Mouse (Mus musculus) cerebellum, postnatal 36 days (tissue): ENCODE measurements around the gene Uhrf1.
"Not testable (repeated sequence)": the region's sequence is repeated elsewhere in the genome, so short reads cannot be mapped to it uniquely, and the experiment has no call there.

ENCODE experiments used
- DNase-seq, 2 experiments: peaks; one replicate each; pipeline ENCODE4 v3.0.0; 2021 to 2022; ENCODE audit warnings: mixed read lengths in 2 of 2

Uhrf1 gene

DNA sequence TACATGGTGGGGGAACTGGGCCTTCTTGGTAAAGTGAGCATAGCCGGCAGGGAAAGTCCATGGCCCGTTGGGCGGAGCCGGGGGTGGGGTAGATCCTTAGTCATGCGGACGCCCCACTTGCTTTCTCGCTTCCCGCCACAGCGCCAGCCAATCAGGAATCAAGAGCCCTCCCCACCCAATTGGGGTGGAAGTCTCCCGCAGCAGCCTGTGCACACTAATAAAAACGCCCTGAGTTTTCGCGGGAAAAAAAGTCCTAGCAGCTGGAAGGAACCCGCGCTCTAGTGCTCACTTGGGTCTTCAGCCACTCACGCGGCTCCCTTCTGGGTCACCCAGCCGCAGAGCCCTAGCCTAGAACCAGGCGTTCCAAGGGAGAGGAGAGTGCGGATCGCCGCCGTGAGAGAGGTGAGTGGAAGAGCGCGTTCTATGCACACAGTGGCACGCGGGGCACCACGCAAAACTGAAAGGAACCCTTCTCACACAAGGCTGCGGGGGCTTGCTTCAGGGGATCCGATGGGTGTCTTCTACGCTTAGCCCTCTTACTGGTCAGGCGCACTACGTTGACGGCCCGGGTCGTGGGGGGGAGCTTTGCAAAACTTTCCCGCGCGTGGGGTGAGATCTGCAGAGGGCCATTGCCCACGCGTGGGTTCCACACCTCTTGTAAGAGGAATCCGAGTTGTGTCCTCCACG is at the start of gene Uhrf1:
Uhrf1 (plus strand) TSS at position 162 of the 687 bp plus-strand sequence.
- DNase-seq, result no peak

DNA sequence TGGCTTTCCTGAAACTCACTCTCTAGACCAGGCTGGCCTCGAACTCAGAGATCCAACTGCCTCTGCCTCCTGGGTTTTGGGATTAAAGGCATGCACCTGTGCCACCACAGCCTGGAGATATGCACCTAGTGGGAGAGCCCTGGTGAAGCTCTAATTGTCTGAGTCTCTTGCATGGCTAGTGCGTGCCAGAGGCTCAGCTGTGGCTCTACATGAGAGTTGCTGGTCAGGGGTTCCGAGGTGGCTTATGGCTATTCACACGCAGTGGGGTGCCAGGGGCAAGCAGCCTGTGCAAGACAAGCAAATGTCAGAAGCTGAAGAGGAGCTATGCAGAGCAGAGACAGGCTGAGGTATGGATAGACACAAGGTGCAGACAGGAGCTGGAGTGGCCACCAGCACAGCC is 48.4 kb upstream of the Uhrf1 start:
- no peak for DNase-seq

DNA sequence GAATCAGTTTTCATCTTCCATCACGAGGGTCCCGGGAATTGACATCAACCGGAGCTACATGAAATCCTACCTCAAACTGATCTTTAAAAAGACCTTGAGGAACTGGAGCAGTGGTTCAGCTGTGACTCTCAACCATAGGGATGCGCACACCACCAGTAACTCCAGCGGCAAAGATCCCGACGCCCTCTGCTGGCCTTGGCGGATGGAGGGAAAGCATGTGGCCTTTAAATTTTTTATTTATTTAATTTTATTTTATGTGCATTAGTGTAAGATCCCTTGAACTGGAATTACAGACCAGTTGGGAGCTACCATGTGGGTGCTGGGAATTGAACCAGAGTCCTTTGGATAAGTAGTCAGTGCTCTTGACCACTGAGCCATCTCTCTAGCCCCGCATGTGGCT is 47.7 kb upstream of the Uhrf1 start:
- DNase-seq, result peak; percentile 56 to 57

DNA sequence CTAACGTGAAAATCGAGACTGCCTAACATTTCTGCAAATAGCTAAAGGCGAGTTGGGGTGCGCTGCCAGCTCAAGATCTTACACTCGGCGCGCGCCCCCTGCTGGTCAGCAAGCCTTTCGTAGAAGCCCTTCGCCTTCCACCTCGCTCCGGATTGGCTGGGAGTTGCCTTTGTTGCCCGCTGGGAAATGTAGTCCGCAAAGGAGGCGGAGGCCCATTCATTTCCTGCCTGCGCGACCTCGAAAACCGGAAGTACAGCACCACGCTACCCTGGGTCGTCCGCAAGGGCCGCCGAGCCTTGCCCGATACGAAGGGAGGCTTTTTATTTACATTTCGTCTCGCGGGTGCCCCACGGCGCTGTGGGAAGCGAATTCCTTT is 47.3 kb upstream of the Uhrf1 start:
- peak; percentile 99 to 100 for DNase-seq

DNA sequence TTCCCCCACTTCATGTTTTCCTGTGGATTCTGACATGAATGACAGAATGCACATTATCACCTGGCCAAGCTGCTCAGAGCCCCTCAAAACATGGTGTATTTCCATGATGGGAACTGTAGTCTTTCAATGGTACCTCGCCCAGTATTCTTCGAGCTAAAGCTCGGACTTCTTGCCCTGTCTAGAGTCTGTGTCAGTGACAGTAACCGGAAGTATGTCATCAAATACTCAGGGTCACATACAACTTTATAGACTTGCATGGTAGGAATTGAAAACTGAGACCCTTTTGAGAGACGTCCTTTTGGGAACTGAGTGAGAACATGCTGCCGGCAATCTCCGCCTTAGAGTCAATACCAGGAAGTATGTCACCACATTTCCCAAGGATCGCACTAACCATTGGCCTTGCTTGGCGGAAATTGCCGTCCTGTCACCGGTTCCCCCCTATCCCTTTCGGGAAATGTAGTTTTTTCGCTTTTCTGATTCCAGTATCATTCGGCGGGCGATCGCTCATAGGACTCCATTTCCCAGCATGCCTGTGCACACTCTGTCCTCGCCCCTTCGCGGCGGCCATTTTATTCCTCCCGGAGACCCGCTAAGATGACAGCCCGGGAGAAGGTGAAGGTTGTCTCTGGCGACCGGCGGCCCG is 46.8 kb upstream of the Uhrf1 start, which contains the start of gene Fem1a:
Fem1a (plus strand) TSS at position 572 of the 643 bp plus-strand sequence.
- peak; percentile 90 to 92 for DNase-seq

DNA sequence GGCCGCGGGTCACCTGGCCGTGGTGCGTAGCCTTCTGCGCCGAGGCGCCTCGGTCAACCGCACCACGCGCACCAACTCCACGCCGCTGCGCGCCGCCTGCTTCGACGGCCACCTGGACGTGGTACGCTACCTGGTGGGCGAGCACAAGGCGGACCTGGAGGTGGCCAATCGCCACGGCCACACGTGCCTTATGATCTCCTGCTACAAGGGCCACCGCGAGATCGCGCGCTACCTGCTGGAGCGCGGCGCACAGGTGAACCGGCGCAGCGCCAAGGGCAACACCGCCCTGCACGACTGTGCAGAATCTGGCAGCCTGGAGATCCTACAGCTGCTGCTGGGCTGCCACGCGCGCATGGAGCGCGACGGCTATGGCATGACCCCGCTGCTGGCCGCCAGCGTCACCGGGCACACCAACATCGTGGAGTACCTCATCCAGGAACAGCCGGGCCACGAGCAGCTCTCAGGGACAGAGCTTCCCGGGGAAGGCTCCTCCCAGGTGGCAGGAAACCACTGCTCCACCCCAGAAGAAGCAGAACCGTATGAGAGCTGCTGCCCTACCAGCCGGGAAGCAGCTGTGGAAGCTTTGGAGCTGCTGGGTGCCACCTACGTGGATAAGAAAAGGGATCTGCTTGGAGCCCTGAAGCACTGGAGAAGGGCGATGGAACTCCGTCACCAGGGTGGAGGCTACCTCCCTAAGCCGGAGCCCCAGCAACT is 45.8 kb upstream of the Uhrf1 start:
- peak; percentile 24 to 37 for DNase-seq

DNA sequence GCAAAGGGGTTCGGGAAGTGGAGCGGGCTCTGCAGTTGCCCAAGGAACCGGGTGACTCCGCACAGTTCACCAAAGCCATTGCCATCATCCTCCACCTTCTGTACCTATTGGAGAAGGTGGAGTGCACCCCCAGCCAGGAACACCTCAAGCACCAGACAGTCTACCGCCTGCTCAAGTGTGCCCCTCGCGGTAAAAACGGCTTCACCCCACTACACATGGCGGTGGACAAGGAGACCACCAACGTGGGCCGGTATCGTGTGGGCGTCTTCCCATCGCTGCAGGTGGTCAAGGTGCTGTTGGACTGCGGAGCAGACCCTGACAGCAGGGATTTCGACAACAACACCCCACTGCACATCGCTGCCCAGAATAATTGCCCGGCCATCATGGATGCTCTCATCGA is 44.9 kb upstream of the Uhrf1 start:
- DNase-seq, result not testable (repeated sequence)

DNA sequence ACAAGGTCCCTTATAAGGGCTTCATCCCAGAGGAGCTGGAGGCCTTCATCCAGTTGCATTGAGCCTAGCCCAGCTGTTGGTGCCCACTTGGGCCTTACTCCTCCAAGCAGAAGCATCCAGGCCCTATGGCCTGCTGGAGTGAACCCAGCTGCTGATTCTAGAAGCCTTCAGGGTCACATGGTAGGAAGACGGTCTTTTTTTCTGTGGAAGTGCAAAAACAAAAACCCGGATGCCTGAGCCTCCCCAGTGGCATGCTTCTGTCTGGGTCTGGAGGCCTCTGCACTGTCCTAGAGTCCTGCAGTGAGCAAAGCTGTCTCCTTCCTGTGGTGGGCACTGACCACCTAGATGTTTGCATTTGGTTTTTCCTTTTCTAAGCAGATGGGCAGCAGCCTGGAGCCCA is 44.3 kb upstream of the Uhrf1 start:
- DNase-seq, result not testable (repeated sequence)

DNA sequence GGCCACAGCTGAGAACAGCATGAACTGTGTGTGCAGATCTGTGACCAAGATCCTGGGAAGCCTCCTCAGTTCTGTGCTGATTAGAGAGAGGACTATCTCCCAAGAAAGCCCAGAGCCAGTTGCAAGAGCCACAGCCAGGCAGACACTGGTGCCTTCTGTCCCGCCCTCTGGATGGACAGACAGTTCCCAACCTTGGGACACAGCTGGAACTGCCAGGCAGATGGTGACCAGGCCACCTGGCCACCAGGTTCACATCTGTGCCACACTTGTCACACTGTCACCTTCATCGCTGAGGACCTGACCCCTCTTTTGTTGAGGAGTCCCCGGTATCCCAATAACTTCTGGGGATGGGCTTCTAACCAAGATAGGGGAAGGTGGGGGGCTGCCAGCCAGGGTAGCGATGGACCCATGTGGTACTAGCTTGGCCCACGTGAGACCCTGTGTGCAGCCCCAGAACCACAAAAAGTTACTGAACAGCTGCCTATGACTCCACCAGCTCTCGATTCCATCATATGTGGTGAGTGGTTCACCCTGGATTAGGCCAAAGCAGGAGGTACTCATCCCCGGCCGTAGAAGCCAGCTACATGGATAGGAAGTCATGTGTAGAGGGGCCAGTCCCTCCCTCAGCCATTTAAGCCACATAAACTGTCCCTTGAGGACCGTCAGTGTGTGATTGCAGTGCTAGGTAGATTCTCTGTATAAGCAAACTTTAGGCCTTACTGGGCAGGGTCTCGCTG is 43.7 kb upstream of the Uhrf1 start:
- DNase-seq, result no peak

DNA sequence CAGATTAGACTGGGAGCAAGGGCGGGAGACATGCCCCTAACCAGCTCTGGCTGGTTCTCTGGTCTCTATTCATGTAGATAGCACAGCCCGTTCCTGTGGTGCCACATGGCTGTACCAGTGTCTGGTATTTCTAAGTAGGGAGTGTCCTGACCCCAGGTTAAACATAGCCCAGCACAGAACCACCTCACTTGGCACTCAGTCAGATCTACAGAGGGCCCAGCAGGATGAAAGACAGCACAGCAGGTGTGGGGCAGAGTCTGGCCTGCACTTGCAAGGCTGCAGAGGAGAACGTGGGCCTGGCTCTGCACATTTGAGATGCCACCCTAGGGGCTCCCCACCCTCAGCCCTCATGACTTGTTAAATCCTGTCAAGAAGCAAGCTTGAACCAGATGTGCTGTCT is 42.0 kb upstream of the Uhrf1 start:
- DNase-seq, result no peak

DNA sequence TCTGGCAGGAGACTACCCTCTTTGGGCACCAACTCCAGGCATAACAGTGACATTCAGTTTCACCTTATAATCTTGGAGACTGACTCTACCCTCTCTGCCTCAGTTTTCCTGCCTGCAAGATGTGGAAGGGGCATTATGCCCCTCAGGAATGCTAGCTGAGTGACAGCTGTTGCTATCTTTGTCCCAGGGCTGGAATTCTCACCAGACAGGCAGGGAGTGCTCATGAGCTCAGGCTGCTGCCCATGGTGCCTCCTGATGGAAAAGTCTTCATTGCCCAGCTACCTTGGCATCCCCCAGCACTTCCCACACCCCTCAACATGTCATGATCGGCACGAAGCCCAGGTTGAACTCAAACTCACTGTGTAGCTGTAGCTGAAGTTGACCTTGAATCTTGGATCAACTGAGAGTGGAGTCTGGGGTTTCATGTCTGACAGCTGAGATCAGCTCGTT is 40.5 kb upstream of the Uhrf1 start:
- DNase-seq, result no peak

DNA sequence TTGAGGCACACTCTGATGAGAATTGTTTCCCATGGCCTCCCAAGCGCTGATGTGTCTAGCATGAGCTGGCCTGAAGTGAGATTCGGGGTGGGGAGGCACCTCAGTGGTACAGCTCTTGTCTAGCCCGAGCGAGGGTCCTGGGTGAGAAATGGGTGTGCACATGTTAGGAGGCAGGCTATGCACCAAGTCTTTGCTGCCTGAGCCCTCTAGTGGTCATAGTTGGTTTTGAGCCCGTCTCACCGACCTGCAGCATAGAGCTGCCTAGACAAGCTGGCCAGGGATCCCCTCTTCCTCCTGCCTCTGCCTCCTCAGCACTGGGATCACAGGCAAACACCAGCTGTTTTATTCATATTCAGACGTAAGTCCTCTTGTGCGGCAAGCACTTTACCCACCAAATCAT is 39.1 kb upstream of the Uhrf1 start:
- peak; percentile 80 to 81 for DNase-seq

DNA sequence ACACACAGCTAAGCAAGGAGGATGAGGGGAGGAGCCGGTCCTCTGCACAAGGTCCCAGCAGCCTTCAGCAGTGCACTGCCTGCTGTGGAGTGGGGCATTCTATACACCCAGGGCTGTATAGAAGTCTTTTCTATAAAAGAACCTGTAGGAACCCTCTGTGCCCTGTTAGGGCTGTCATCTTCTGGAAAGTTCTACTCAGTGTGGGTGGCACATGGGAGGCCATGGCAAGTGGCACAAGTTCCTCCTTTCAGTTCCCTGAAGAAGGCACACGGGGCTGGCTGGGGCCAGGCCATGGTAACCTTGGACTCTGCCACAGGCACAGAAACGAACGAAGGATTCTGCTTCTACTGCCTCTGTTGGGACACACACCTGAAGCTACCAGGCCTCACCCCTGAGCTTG is 38.1 kb upstream of the Uhrf1 start:
- DNase-seq, result no peak

DNA sequence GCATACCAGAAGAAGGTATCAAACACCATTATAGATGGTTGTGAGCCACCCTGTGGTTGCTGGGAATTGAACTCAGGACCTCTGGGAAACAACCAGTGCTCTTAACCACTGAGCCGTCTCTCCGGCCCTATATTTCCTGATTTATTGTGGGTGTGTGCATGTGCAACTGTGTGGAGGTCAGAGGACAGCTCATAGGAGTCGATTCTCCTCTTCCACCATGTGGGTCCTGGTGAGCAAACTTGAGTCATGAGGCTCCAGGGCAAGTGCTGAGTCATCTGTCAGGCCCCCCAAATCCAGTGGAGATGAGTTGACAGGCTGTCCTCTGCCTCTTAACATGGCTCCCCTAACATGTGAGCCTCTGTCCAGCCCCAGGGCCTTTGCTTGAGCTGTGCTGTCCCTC is 37.3 kb upstream of the Uhrf1 start:
- DNase-seq, result no peak

DNA sequence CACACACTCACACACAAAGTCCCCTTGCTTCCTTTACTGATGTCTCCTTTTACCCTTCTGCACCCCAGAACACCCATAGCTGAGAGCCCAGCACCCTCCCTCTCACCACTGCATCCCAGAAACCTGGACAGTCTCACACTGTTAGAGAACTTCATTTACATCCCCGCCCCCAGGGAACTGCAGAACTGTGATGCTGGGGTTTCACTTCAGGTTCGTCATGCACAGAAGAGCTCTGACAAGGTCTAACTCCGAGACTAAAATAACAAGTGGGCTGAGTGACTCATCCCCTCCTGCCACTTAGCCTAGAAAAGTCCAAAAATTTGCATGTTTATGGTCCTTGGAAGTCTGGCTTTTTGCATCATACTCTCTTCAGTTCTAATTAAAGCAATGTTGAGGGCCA is 36.9 kb upstream of the Uhrf1 start:
- no peak for DNase-seq

DNA sequence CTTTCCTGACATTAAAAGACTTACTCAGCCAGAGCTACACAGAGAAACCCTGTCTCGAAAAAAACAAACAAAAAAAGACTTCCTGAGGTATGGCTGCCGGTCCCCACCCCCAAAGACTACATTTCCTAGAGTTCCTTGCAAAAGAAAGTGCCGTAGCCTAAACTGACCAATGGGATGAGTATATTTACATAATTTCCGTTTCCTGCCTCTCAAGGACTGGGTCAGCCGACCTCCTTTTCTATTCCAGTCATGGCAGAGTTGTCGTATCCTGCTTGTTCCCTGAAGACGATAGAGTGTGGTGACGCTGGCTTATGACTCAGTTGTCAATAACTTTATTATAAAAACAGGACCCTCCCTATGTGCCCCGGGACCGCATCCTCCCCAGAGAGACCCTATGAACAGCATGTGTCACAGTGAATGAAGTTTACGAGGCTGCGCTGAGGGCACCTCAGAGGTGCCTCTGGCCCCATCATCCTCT is 33.9 kb upstream of the Uhrf1 start:
- DNase-seq, result peak; percentile 55 to 69

DNA sequence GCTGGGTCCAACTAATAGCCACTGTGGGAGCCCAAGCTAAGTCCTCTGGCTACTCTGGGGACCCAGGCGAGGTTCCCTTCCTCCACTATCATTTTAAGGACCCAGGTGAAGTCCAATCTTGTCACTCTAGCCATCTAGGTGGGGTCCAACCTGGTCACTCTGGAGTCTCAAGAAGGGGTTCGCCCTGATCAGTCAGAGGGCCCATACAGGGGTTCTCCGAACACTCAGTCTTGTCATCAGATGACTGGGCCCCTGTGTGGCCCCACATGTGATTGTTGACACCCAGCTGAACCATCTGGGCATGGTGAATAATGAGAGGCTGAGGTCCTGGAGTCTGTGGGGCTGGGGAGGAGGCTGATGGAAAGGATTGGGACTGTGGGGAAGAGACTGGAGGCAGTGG is 33.4 kb upstream of the Uhrf1 start:
- no peak for DNase-seq

DNA sequence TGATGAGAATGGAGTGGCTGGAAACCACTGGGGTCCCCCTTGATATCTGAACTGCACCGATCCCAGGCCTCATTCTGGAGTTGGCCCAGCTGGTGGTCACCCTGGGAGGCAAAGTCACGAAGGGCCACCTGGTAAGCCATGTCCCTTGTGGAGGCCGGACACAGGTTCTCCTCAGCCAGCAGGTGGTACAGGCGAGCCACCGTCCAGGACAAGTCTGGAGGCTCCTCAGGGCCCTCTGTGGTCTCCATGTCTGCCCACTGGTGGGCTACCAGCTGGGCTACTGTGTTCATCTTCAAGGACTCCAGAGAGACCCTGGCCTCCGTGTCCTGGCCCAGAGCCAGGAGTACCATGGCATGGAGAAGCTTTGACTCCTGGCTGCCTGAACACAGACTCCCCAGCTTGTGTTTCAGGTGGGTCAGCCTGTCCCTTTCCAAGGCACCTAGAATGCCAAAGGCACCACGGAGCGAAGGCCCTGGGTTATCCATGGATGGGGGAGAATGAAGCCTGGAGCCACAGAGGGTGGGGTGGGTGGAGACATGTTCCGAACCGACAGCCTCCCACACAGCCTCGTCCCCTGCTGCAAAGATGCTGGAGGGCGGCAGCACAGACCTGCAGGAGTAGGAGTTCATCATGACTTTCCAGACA is 31.4 kb upstream of the Uhrf1 start:
- DNase-seq, result no peak

DNA sequence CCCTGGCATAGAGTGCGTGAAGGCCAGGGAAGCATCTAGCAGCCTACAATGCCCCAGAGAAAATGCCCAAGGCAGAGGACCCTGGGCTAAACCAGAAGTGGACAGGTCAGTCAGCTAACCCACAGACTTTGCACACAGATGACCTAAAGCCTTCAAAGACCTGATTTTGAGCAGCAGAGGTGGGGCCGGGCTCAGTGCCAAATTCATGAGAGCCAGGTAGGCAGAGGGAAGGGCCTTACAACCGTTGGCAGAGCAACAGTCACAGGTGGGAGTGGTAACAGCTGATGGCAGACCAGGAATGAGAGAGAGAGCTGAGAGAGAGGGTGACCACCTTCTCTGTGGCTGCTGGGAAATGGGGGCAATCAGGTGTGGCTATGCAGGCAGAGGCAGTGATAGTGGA is 30.5 kb upstream of the Uhrf1 start:
- no peak for DNase-seq

DNA sequence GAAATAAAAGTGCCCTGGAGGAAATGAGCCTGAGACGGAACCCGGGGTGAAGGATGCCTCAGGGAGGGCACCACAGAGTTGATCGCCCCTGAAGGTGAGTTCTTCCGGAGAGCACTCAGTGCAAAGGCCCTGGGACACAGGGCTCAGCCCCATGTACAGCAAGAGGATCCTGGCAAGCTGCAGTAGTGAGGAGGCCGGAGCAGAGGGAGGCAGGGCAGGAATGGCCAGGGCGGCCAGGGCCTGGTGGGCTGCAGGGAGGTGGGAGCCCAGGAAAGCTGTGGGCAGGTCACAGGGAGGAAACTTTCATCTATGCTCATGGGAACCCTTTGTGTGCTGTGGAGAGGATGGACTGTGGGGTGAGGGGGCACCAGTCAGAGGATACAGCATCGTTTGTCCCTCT is 29.6 kb upstream of the Uhrf1 start:
- no peak for DNase-seq

DNA sequence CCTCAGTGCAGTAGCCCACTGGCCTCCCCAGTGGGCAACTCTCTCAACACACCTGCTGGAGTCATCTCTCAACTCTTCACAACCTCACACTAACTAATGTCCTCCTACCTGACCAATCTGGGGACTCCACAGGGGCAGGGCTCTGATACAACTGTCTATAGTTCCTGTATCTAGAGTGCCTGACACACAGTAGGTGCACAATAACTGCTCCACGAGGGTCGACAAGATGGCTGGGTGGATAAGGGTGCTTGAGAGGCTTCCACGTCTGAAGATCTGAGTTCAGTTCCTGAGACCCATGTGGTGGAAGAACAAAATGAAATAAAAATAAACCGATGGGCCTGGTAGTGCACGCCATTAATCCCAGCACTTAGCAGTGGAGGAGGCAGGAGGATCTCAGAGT is 29.1 kb upstream of the Uhrf1 start:
- DNase-seq, result no peak

DNA sequence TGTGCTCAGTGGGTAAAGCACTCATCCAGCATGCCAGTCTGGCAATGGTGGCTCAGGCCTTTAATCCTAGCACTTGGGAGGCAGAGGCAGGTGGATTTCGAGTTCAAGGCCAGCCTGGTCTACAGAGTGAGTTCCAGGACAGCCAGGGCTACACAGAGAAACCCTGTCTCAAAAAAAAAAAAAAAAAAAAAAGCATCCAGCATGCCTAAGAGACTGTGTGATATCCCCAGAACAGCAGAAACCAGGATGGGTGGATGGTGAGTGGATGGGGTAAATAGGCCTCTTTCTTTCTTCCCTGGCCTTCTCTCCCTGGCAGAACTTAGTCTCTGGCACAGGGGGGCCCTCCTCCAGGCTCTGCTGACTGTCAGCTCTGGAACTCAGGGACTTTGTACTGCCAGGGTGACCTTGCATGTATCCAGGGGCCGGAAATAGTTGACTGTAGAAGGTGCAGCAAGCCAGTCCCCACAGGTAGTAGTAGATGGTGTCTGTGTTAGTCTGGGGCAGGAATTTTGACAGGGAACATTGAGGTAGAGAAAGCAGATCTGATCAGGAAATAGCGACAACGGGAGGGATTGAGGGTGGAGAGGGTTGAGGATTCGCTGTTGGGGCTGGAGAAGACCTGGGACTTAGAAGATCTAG is 27.2 kb upstream of the Uhrf1 start:
- DNase-seq, result peak in 1 of 2 experiments; percentile 14
